Mouse (Mus musculus): ENCODE results near the gene Clec2l.

DNA sequence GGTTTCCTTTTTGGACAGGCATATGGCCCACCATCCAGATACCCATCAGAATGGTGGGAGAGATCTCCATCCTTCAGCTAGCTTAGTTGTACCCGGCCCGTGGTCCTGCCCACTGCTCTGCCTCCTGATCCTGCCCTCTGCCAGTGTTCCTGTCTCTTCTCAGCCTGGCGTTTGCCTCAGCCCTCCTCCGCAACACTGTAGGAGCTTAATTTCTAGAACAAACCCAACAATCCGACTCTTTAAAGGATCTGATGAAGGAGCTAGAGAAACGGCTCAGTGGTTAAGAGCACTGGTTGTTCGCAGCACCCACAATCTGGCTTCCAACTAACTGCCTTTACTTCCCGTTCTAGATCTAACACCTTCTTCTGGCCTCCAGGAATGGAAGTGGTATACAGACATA lies 28.4 kb upstream of the Clec2l start:
- TF ChIP-seq POLR2A (IDR thresholded peaks at IDR 0.05; ENCODE audit: borderline replicate concordance, low read depth, low read length): no peak
- no peak for TF ChIP-seq CTCF (IDR thresholded peaks at IDR 0.05; ENCODE audit: low read depth, low read length)

All from bone marrow macrophage, adult 2 months (primary cell).